Mouse (Mus musculus) heart, embryonic 14.5 days (tissue): ENCODE measurements at regions not wholly inside any gene's neighbourhood (a gene's known extent, or its start where the extent isn't known, plus 50 kb on each side); places are given as distances from the start of the nearest gene placed in this dataset.

Source experiments
- ATAC-seq: fragments of 200-750 bp; cut with Nextera tagmentation; 2 replicates; pipeline ENCODE4 v1.8.0; 2017; ENCODE audit warnings: low read depth, moderate TSS enrichment; ENCODE audit not compliant: insufficient number of reproducible peaks, insufficient read depth, low FRiP score
- H3K27ac ChIP-seq, 2 experiments: fragments of 200-500 bp in 1 of 2; fragments of 300-500 bp in 1 of 2; sonication (generic) in 1 of 2; replicated peaks in 1 of 2; 2 replicates each; pipeline ENCODE4 v1.5.1; 2012 to 2014; ENCODE audit warnings: low read depth in 2 of 2, low read length in 2 of 2, control low read depth in 1 of 2, mild to moderate bottlenecking in 1 of 2, mixed read lengths in 1 of 2; ENCODE audit not compliant: control insufficient read depth in 1 of 2, insufficient read depth in 1 of 2
- H3K27me3 ChIP-seq: fragments of 300-500 bp; sonication (generic); 2 replicates; pipeline ENCODE4 v1.6.1; 2014; ENCODE audit warnings: mild to moderate bottlenecking, low read length, control low read depth; ENCODE audit not compliant: control insufficient read depth, insufficient read depth
- H3K36me3 ChIP-seq: fragments of 300-500 bp; sonication (generic); 2 replicates; pipeline ENCODE4 v1.6.1; 2014; ENCODE audit warnings: mild to moderate bottlenecking, control low read depth, low read length, mixed read lengths; ENCODE audit not compliant: control insufficient read depth, insufficient read depth
- H3K4me1 ChIP-seq, 2 experiments: fragments of 200-500 bp in 1 of 2; fragments of 300-500 bp in 1 of 2; sonication (generic) in 1 of 2; 2 replicates each; pipeline ENCODE4 v1.6.1; 2012 to 2014; ENCODE audit warnings: low read length in 2 of 2, control low read depth in 1 of 2, mixed read lengths in 1 of 2; ENCODE audit not compliant: control insufficient read depth in 2 of 2, insufficient read depth in 2 of 2
- H3K4me2 ChIP-seq: fragments of 300-500 bp; sonication (generic); 2 replicates; pipeline ENCODE4 v1.6.1; 2014; ENCODE audit warnings: mild to moderate bottlenecking, low read length
- H3K4me3 ChIP-seq, 2 experiments: fragments of 200-500 bp in 1 of 2; fragments of 300-500 bp in 1 of 2; sonication (generic) in 1 of 2; 2 replicates each; pipeline ENCODE4 v1.5.1; 2012 to 2014; ENCODE audit warnings: low read length in 2 of 2, mild to moderate bottlenecking in 2 of 2, control low read depth in 1 of 2, low read depth in 1 of 2, moderate library complexity in 1 of 2; ENCODE audit not compliant: control insufficient read depth in 1 of 2, insufficient read depth in 1 of 2
- H3K9ac ChIP-seq: fragments of 300-500 bp; sonication (generic); 2 replicates; pipeline ENCODE4 v1.6.1; 2014; ENCODE audit warnings: mild to moderate bottlenecking, low read length
- H3K9me3 ChIP-seq: fragments of 300-500 bp; sonication (generic); 2 replicates; pipeline ENCODE4 v1.6.1; 2016; ENCODE audit warnings: low read length, control low read depth; ENCODE audit not compliant: control insufficient read depth
- WGBS: fragments of 180-500 bp; shearing (Covaris S2); extraction: QIAGEN DNeasy Blood & Tissue Kit; methylation state at CpG from one replicate; pipeline ENCODE4 v1.1.7; 2014; 5-methylcytosine and 5-hydroxymethylcytosine counted together

DNA sequence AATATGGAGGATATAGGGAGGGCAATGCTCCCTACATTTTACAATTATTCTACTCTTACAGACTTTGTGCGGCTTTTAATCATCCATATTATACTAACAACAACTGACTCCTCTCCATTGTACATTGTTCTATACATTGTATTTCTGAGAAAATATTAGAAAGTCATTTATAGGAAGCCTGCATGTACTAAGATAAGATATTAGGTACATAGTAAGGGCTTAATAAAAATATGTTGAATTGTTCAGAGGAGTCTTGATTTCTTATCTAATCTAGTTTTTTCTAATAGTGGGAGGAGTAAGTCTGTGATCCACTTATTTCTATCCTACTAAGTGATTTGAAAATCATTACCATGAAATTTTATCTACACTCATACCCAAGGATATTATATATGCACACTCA, 94.8 kb upstream of the Rgs1 start:
- WGBS = 95% methylated on average over 1 of the region's 1 CpGs
- Histone ChIP-seq H3K4me2 (no peak overlapping the region), H3K9ac (no peak overlapping the region), H3K36me3 (no peaks in the 10 kb centered on the region), H3K9me3 (no peaks in the 10 kb centered on the region), H3K4me1 (no peaks in the 10 kb centered on the region), H3K27ac (no peak overlapping the region), H3K27me3 (no peaks in the 10 kb centered on the region), H3K4me3 (no peak overlapping the region)
- no peak for ATAC-seq

- Histone ChIP-seq H3K9me3 (no peaks in the 10 kb centered on the region), H3K27me3 (no peaks in the 10 kb centered on the region), H3K4me2 (no peak overlapping the region), H3K36me3 (no peaks in the 10 kb centered on the region), H3K27ac (no peak overlapping the region), H3K4me3 (no peak overlapping the region), H3K4me1 (no peaks in the 10 kb centered on the region), H3K9ac (no peak overlapping the region)
- WGBS = 63% methylated on average over 5 of the region's 5 CpGs
- ATAC-seq = no peak
Observed at GRCm38 (mm10) chr1:144343299-144343698, 94.3 kb upstream of the Rgs1 start.

DNA sequence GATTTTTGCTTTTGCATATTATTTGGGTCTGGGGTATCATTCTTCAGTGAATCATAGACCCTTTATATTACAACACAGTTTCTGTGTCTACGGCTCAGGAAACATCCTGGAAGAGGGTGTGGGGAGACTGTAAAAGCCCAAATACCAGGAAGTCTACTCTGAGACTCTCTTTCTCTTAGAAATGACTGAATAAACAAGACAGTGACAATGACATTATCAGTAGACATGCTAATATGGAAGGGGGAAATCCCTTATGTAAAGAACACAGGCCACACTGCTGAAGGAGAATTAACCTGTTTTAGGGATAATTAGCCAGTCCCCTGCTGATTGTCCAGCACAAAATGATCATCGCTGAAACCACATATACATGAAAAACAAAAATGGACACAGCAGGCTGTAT, 88.5 kb upstream of the Rgs1 start:
- H3K9ac ChIP-seq = no peak overlapping the region
- no peak overlapping the region for H3K4me2 ChIP-seq
- H3K36me3 ChIP-seq = no peaks in the 10 kb centered on the region
- no peak overlapping the region for H3K27ac ChIP-seq
- H3K4me3 ChIP-seq = no peak overlapping the region
- H3K27me3 ChIP-seq = no peaks in the 10 kb centered on the region
- no peak for ATAC-seq
- no peaks in the 10 kb centered on the region for H3K9me3 ChIP-seq
- WGBS = 69% methylated on average over 2 of the region's 2 CpGs
- H3K4me1 ChIP-seq = no peaks in the 10 kb centered on the region

- Histone ChIP-seq H3K4me3 (no peak overlapping the region), H3K4me2 (no peak overlapping the region), H3K9me3 (no peaks in the 10 kb centered on the region), H3K36me3 (no peaks in the 10 kb centered on the region), H3K27me3 (no peaks in the 10 kb centered on the region), H3K4me1 (no peaks in the 10 kb centered on the region), H3K9ac (no peak overlapping the region), H3K27ac (no peak overlapping the region)
- WGBS = 77% methylated on average over 8 of the region's 8 CpGs
- ATAC-seq = no peak
Observed at GRCm38 (mm10) chr1:144330365-144331050, 81.5 kb upstream of the Rgs1 start.

- Histone ChIP-seq H3K27ac (no peak overlapping the region), H3K27me3 (no peaks in the 10 kb centered on the region), H3K9ac (no peak overlapping the region), H3K4me3 (no peak overlapping the region), H3K4me1 (no peaks in the 10 kb centered on the region), H3K9me3 (no peaks in the 10 kb centered on the region), H3K4me2 (no peak overlapping the region), H3K36me3 (no peaks in the 10 kb centered on the region)
- 76% methylated on average over 6 of the region's 6 CpGs for WGBS
- ATAC-seq = no peak
Observed at GRCm38 (mm10) chr1:144319406-144319805, 70.4 kb upstream of the Rgs1 start.

DNA sequence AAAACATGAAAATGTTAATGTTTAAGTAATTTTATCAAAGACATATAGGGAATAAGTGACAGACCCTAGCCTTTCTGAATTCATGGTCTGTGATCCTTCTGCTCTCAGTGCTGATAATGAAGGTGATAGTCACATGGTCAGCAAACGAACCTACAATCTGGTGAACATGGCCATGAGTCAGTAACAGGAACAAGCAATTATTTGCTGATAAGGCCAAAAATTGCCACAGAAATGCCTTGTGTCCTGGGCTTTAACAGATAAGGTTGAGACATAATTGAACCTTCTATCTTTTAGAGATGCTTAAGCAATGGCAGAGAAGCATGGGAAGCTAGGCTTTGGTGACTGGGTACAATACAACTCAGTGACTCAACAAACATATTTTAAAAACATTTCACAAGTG, 69.2 kb upstream of the Rgs1 start:
- no peak overlapping the region for H3K4me2 ChIP-seq
- 41% methylated on average over 1 of the region's 1 CpGs for WGBS
- no peak overlapping the region for H3K9ac ChIP-seq
- no peak overlapping the region for H3K4me3 ChIP-seq
- H3K27me3 ChIP-seq = no peaks in the 10 kb centered on the region
- no peak overlapping the region for H3K27ac ChIP-seq
- no peaks in the 10 kb centered on the region for H3K36me3 ChIP-seq
- ATAC-seq = no peak
- H3K9me3 ChIP-seq = no peaks in the 10 kb centered on the region
- H3K4me1 ChIP-seq = no peaks in the 10 kb centered on the region

GRCm38 (mm10) chr1:144317560-144317959, 68.5 kb upstream of the Rgs1 start:
- no peak overlapping the region for H3K4me2 ChIP-seq
- no peak overlapping the region for H3K9ac ChIP-seq
- WGBS = 73% methylated on average over 3 of the region's 3 CpGs
- H3K27me3 ChIP-seq = no peaks in the 10 kb centered on the region
- no peak for ATAC-seq
- H3K4me1 ChIP-seq = no peaks in the 10 kb centered on the region
- no peak overlapping the region for H3K27ac ChIP-seq
- H3K9me3 ChIP-seq = no peaks in the 10 kb centered on the region
- H3K36me3 ChIP-seq = no peaks in the 10 kb centered on the region
- H3K4me3 ChIP-seq = no peak overlapping the region

DNA sequence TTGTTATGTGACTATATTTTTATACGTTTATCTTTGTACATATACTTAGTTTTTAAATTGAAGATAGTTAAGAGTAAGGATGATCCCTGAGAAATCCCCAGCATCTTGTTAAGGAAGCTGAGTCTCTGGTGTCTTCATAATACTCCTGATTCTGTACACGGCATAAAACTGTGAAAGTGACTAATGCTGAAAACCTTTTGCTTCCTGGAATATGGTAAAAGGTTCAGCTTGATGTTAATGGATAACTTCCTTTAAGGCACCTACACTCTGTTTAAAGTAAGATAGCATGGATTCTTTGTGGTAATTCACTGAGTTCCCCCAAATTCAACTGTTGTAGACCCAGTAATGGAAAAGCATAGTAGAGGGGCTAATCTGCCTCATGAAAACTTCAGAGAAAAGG, 67.2 kb upstream of the Rgs1 start:
- 76% methylated on average over 2 of the region's 2 CpGs for WGBS
- ATAC-seq = no peak
- Histone ChIP-seq H3K4me1 (no peaks in the 10 kb centered on the region), H3K4me3 (no peak overlapping the region), H3K27me3 (no peaks in the 10 kb centered on the region), H3K27ac (no peak overlapping the region), H3K36me3 (no peaks in the 10 kb centered on the region), H3K9me3 (no peaks in the 10 kb centered on the region), H3K4me2 (no peak overlapping the region), H3K9ac (no peak overlapping the region)
